Comparison of ENCODE assay signal across 8 mouse cellular contexts in the genomic region with DNA sequence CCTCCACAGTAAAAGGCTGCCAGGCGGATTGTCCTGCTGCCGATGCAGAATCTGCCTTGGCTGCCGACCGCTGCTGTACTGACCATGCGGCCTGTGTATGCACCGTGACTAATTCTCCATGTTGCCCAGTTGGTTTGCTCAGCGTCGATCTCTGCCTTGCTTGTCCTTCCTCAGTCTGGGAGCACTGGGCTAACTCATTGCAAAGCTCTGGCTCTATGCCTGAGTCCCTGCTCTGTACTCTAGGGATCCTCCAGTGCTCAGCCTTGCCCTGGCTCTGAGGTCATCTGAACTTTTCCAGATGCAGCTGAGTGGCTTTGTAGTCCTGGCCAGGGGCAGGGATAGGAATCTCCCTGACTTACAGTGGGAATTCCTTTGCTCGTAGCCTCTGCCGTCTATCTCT. TPM values are rescaled to one million over a fixed set of nuclear protein-coding genes. Genes with fewer than 3 reads are reported as not detected.
DNase-seq lines count a peak whose midpoint lies in the region; ATAC-seq lines count a peak whose summit lies in the region.

No protein-coding gene starts in this region.

- no peaks in the 10 kb centered on the region for H3K9me3 ChIP-seq in midbrain, embryonic 11.5 days (ENCODE audit: control insufficient read depth, low read length)
- H3K9me3 ChIP-seq in midbrain, embryonic 13.5 days = no peaks in the 10 kb centered on the region
- no peaks in the 10 kb centered on the region for H3K9me3 ChIP-seq in embryonic facial prominence, embryonic 10.5 days
- no peaks in the 10 kb centered on the region for H3K9me3 ChIP-seq in heart, embryonic 15.5 days (replicated peaks)
- no peaks in the 10 kb centered on the region for H3K9me3 ChIP-seq in limb, embryonic 11.5 days (ENCODE audit: control insufficient read depth, low read length)
- no peaks in the 10 kb centered on the region for H3K9me3 ChIP-seq in liver, embryonic 12.5 days (replicated peaks)

- peaks cover 26% of the 10 kb centered on the region for H3K4me1 ChIP-seq in midbrain, embryonic 11.5 days (ENCODE audit: control insufficient read depth, insufficient read depth, low read length)
- peaks cover 55% of the 10 kb centered on the region for H3K4me1 ChIP-seq in midbrain, embryonic 13.5 days (replicated peaks)
- peaks cover 99% of the 10 kb centered on the region for H3K4me1 ChIP-seq in embryonic facial prominence, embryonic 10.5 days
- peaks cover 68% of the 10 kb centered on the region for H3K4me1 ChIP-seq in heart, embryonic 15.5 days (replicated peaks)
- H3K4me1 ChIP-seq in limb, embryonic 11.5 days (ENCODE audit: control insufficient read depth, insufficient read depth, low read length) = peaks cover 58% of the 10 kb centered on the region
- H3K4me1 ChIP-seq in liver, embryonic 12.5 days = peaks cover 28% of the 10 kb centered on the region

- no peaks in the 10 kb centered on the region; the same call in 1 of the 2 replicates for H3K27me3 ChIP-seq in midbrain, embryonic 11.5 days (ENCODE audit: control insufficient read depth, insufficient read depth, low read length)
- H3K27me3 ChIP-seq in midbrain, embryonic 13.5 days = no peaks in the 10 kb centered on the region
- no peaks in the 10 kb centered on the region for H3K27me3 ChIP-seq in embryonic facial prominence, embryonic 10.5 days (replicated peaks; ENCODE audit: low read depth, poor library complexity, severe bottlenecking)
- no peaks in the 10 kb centered on the region for H3K27me3 ChIP-seq in heart, embryonic 15.5 days
- H3K27me3 ChIP-seq in limb, embryonic 11.5 days (ENCODE audit: control insufficient read depth, insufficient read depth, low read length) = no peaks in the 10 kb centered on the region
- no peaks in the 10 kb centered on the region for H3K27me3 ChIP-seq in liver, embryonic 12.5 days (replicated peaks)

- H3K4me2 ChIP-seq in midbrain, embryonic 11.5 days = no peak overlapping the region
- H3K4me2 ChIP-seq in midbrain, embryonic 13.5 days (replicated peaks) = no peak overlapping the region
- no peak overlapping the region for H3K4me2 ChIP-seq in heart, embryonic 15.5 days
- H3K4me2 ChIP-seq in limb, embryonic 11.5 days (ENCODE audit: low read depth, severe bottlenecking) = no peak overlapping the region
- no peak overlapping the region for H3K4me2 ChIP-seq in liver, embryonic 12.5 days

- H3K27ac ChIP-seq in midbrain, embryonic 11.5 days (ENCODE audit: low read depth, low read length) = no peak overlapping the region
- H3K27ac ChIP-seq in midbrain, embryonic 13.5 days = no peak overlapping the region
- H3K27ac ChIP-seq in embryonic facial prominence, embryonic 10.5 days (replicated peaks) = no peak overlapping the region; the same call in 1 of the 2 replicates
- peak overlapping the region; percentile 58 for H3K27ac ChIP-seq in heart, embryonic 15.5 days
- H3K27ac ChIP-seq in limb, embryonic 11.5 days (replicated peaks; ENCODE audit: low read depth, low read length) = 0 out of 2 replicates have a peak overlapping the region, but pooled peaks have one; percentile 47
- H3K27ac ChIP-seq in liver, embryonic 12.5 days = no peak overlapping the region

- no peak overlapping the region for H3K4me3 ChIP-seq in midbrain, embryonic 11.5 days (ENCODE audit: low read depth, low read length)
- no peak overlapping the region for H3K4me3 ChIP-seq in midbrain, embryonic 13.5 days (replicated peaks)
- no peak overlapping the region for H3K4me3 ChIP-seq in embryonic facial prominence, embryonic 10.5 days
- H3K4me3 ChIP-seq in heart, embryonic 15.5 days = no peak overlapping the region
- H3K4me3 ChIP-seq in limb, embryonic 11.5 days (ENCODE audit: low read depth, low read length) = no peak overlapping the region
- H3K4me3 ChIP-seq in liver, embryonic 12.5 days = no peak overlapping the region

- WGBS in midbrain, embryonic 11.5 days = 27% methylated on average over 10 of the region's 10 CpGs
- WGBS in midbrain, embryonic 13.5 days = 23% methylated on average over 10 of the region's 10 CpGs
- WGBS in embryonic facial prominence, embryonic 10.5 days = 29% methylated on average over 10 of the region's 10 CpGs
- 37% methylated on average over 10 of the region's 10 CpGs for WGBS in heart, embryonic 15.5 days
- 48% methylated on average over 10 of the region's 10 CpGs for WGBS in limb, embryonic 11.5 days
- WGBS in liver, embryonic 12.5 days (ENCODE audit: insufficient replicate concordance) = 71% methylated on average over 10 of the region's 10 CpGs

- no peak overlapping the region for H3K9ac ChIP-seq in midbrain, embryonic 11.5 days (ENCODE audit: low read length)
- H3K9ac ChIP-seq in midbrain, embryonic 13.5 days (replicated peaks) = no peak overlapping the region
- H3K9ac ChIP-seq in heart, embryonic 15.5 days = no peak overlapping the region
- H3K9ac ChIP-seq in limb, embryonic 11.5 days (ENCODE audit: low read length) = no peak overlapping the region
- H3K9ac ChIP-seq in liver, embryonic 12.5 days = no peak overlapping the region

- ATAC-seq in midbrain, embryonic 11.5 days (ENCODE audit: low FRiP score) = peak; percentile 41; the same call in 1 of the 2 replicates
- ATAC-seq in midbrain, embryonic 13.5 days = no peak
- peak; percentile 48 for ATAC-seq in heart, embryonic 15.5 days (replicated peaks; ENCODE audit: insufficient number of reproducible peaks, insufficient read depth, low FRiP score, low read depth)
- ATAC-seq in limb, embryonic 11.5 days (ENCODE audit: insufficient number of reproducible peaks, low FRiP score, low TSS enrichment, low read depth) = no peak
- ATAC-seq in liver, embryonic 12.5 days = no peak

- H3K36me3 ChIP-seq in midbrain, embryonic 11.5 days (ENCODE audit: control insufficient read depth, insufficient read depth, low read length) = no peaks in the 10 kb centered on the region
- H3K36me3 ChIP-seq in midbrain, embryonic 13.5 days = no peaks in the 10 kb centered on the region
- H3K36me3 ChIP-seq in embryonic facial prominence, embryonic 10.5 days (replicated peaks) = peaks cover 21% of the 10 kb centered on the region
- no peaks in the 10 kb centered on the region for H3K36me3 ChIP-seq in heart, embryonic 15.5 days
- H3K36me3 ChIP-seq in limb, embryonic 11.5 days (ENCODE audit: control insufficient read depth, insufficient read depth, low read length) = no peaks in the 10 kb centered on the region
- no peaks in the 10 kb centered on the region for H3K36me3 ChIP-seq in liver, embryonic 12.5 days

- peak; percentile 88 for DNase-seq in midbrain, embryonic 11.5 days (ENCODE audit: low spot score, missing footprints)
- peak; percentile 50 for DNase-seq in embryonic facial prominence, embryonic 10.5 days (ENCODE audit: low spot score)
- peak; percentile 34 for DNase-seq in limb, embryonic 11.5 days (ENCODE audit: low spot score)
- no peak for DNase-seq in right cerebral cortex, postnatal 4 days
- DNase-seq in thymus, postnatal 14 days = no peak

RNA-seq across cellular contexts. Expression of a gene that starts 24.3 kb away (rescaled TPM):
- 21.7 and 22.4 TPM in 2 replicates for polyA plus RNA-seq in midbrain, embryonic 11.5 days (2014; fragmentation: Nextera tagmentation; extraction: Ambion mirVana)
- 21.3 and 22.5 TPM in 2 replicates for polyA plus RNA-seq in midbrain, embryonic 13.5 days (2015; fragmentation: Nextera tagmentation; extraction: Ambion mirVana)
- 35.8 and 41.7 TPM in 2 replicates for polyA plus RNA-seq in embryonic facial prominence, embryonic 10.5 days (2016; fragmentation: Nextera tagmentation; extraction: Ambion mirVana)
- 10.8 and 17.4 TPM in 2 replicates for polyA plus RNA-seq in heart, embryonic 15.5 days (2015; fragmentation: Nextera tagmentation; extraction: Ambion mirVana)
- 57.6 and 67.2 TPM in 2 replicates for polyA plus RNA-seq in limb, embryonic 11.5 days (2014; fragmentation: Nextera tagmentation; extraction: Ambion mirVana)
- polyA plus RNA-seq in liver, embryonic 12.5 days (2016; fragmentation: Nextera tagmentation; extraction: Ambion mirVana) = 8.0 and 8.8 TPM in 2 replicates

Comparison
In these comparisons a context has a peak if more than half of its experiments do, and no peak if none do; other contexts are left out.
1. ATAC-seq: peak in midbrain, embryonic 11.5 days (single experiment) and heart, embryonic 15.5 days (single experiment); none in midbrain, embryonic 13.5 days (single experiment), limb, embryonic 11.5 days (single experiment) and liver, embryonic 12.5 days (single experiment).
2. DNase-seq: peak in midbrain, embryonic 11.5 days (single experiment), embryonic facial prominence, embryonic 10.5 days (single experiment) and limb, embryonic 11.5 days (single experiment); none in right cerebral cortex, postnatal 4 days (single experiment) and thymus, postnatal 14 days (single experiment).
3. H3K27ac ChIP-seq: peak in heart, embryonic 15.5 days (single experiment) and limb, embryonic 11.5 days (single experiment); none in midbrain, embryonic 11.5 days (single experiment), midbrain, embryonic 13.5 days (single experiment), embryonic facial prominence, embryonic 10.5 days (single experiment) and liver, embryonic 12.5 days (single experiment).